Mouse (Mus musculus): ENCODE measurements at regions not wholly inside any gene's neighbourhood (a gene's known extent, or its start where the extent isn't known, plus 50 kb on each side); places are given as distances from the start of the nearest gene placed in this dataset.

- TF ChIP-seq CTCF (IDR thresholded peaks at IDR 0.05; ENCODE audit: low read depth) (no peak), EP300 (IDR thresholded peaks at IDR 0.05; ENCODE audit: low read depth) (no peak)
Observed at GRCm38 (mm10) chr6:84430925-84431621, 162.6 kb downstream of the Cyp26b1 start.
